Comparison of ENCODE assay signal across 9 mouse cellular contexts in the genomic region with DNA sequence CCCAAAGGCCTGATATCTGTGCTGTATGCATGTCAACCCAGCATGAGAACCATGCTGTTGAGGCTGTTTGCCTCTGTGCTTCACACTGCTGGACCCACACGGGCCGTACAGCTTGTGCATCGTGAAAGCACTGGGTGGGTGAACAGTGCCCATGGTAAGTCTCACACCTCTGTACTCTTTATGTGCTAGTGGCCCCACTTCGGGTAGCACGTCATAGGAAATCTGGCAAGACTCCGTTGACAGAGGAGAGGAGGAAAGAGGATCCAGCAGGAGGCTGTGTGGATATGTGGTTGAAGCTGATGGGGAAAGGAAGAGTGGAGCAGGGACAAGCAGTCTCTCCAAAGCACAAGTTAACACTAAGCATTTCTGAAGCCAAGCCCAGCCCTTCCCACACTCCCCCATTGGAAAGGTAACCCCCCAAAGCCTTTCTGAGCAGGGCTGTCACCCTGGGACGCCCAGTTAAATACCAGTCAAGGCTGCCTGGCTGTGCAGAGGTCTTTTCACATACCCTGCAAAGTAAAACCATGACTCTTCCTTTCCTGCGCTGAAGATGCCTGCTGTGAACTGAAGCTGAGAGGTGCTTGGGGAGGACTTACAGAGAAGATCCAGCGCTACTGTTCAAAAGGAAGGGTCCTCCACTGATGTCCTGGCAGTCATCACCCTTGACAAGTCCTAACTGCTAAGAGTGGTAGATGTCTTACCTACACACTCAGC. TPM values are rescaled to one million over a fixed set of nuclear protein-coding genes. Genes with fewer than 3 reads are reported as not detected.
DNase-seq lines count a peak whose midpoint lies in the region; ATAC-seq and TF ChIP-seq lines count a peak whose summit lies in the region.
"Had no signal": no experiment of that assay in that cellular context is flagged by ENCODE, and none has a peak within 500 bp of the region (broad histone marks: within the 10 kb centered on the region; RNA-seq: fewer than 3 reads in every experiment).

No protein-coding gene starts in this region.

- peak overlapping the region; percentile 73 for H3K9ac ChIP-seq in forebrain, embryonic 15.5 days (replicated peaks)
- peak overlapping the region; percentile 88 for H3K9ac ChIP-seq in liver, embryonic 16.5 days (ENCODE audit: low read depth, low read length)

- peaks cover 14% of the 10 kb centered on the region for H3K36me3 ChIP-seq in heart, embryonic 10.5 days
- H3K36me3 ChIP-seq in E14TG2a.4 (ENCODE audit: insufficient read depth, low read length) = peaks cover 38% of the 10 kb centered on the region
- H3K36me3 ChIP-seq in forebrain, embryonic 15.5 days = 0 out of 2 replicates have a peak, but pooled peaks cover 6% of the 10 kb centered on the region
- no peaks in the 10 kb centered on the region for H3K36me3 ChIP-seq in liver, embryonic 16.5 days (ENCODE audit: control insufficient read depth, insufficient read depth)

- no peak for DNase-seq in heart, embryonic 10.5 days (ENCODE audit: low spot score)
- no peak for DNase-seq in heart, postnatal 36 days
- DNase-seq in right cerebral cortex, adult 18-20 months = no peak
- DNase-seq in left cerebral cortex, postnatal 25 days (ENCODE audit: low spot score in 2 of 2) = no peak
- DNase-seq in urinary bladder, postnatal 25 days (ENCODE audit: low spot score) = no peak

- H3K4me3 ChIP-seq in heart, embryonic 10.5 days = peak overlapping the region; percentile 96
- H3K4me3 ChIP-seq in E14TG2a.4 (replicated peaks; ENCODE audit: low read length) = peak overlapping the region; percentile 98
- peak overlapping the region; percentile 97 for H3K4me3 ChIP-seq in forebrain, embryonic 15.5 days
- peak overlapping the region; percentile 88 for H3K4me3 ChIP-seq in liver, embryonic 16.5 days (ENCODE audit: low read depth, low read length)

- intact Hi-C loops in heart, postnatal 36 days (cut with DNase I) = no loop called here
- intact Hi-C loops in left cerebral cortex, postnatal 25 days (cut with DNase I) = loop anchor here (2.0 kb wide), 1 partner anchor 67 kb away; a partner anchor contains a TSS

- no peak for TF ChIP-seq CTCF in E14TG2a.4 (conservative IDR thresholded peaks at IDR 0.05; ENCODE audit: low read length)

- no peaks in the 10 kb centered on the region for H3K9me3 ChIP-seq in heart, embryonic 10.5 days
- no peaks in the 10 kb centered on the region for H3K9me3 ChIP-seq in E14TG2a.4 (ENCODE audit: low read length)
- H3K9me3 ChIP-seq in forebrain, embryonic 15.5 days = no peaks in the 10 kb centered on the region
- H3K9me3 ChIP-seq in liver, embryonic 16.5 days (replicated peaks; ENCODE audit: control insufficient read depth, low read length) = no peaks in the 10 kb centered on the region

- peaks cover 47% of the 10 kb centered on the region for H3K4me1 ChIP-seq in heart, embryonic 10.5 days
- H3K4me1 ChIP-seq in E14TG2a.4 (replicated peaks; ENCODE audit: low read depth, low read length) = peaks cover 48% of the 10 kb centered on the region
- H3K4me1 ChIP-seq in forebrain, embryonic 15.5 days = peaks cover 28% of the 10 kb centered on the region
- H3K4me1 ChIP-seq in liver, embryonic 16.5 days (ENCODE audit: control insufficient read depth, low read depth, low read length) = peaks cover 45% of the 10 kb centered on the region

- H3K27ac ChIP-seq in heart, embryonic 10.5 days = peak overlapping the region; percentile 92; the same call in 1 of the 2 replicates
- no peak overlapping the region for H3K27ac ChIP-seq in forebrain, embryonic 15.5 days (replicated peaks)
- no peak overlapping the region for H3K27ac ChIP-seq in liver, embryonic 16.5 days (ENCODE audit: low read length)

- no peak for ATAC-seq in forebrain, embryonic 15.5 days (replicated peaks)
- no peak for ATAC-seq in liver, embryonic 16.5 days (ENCODE audit: low read depth)

- peak overlapping the region; percentile 76 for H3K4me2 ChIP-seq in forebrain, embryonic 15.5 days (replicated peaks)
- peak overlapping the region; percentile 96 for H3K4me2 ChIP-seq in liver, embryonic 16.5 days (ENCODE audit: low read depth, low read length)

- no peaks in the 10 kb centered on the region for H3K27me3 ChIP-seq in heart, embryonic 10.5 days (ENCODE audit: insufficient read depth, poor library complexity, severe bottlenecking)
- H3K27me3 ChIP-seq in E14TG2a.4 (ENCODE audit: insufficient read depth, low read length) = no peaks in the 10 kb centered on the region
- H3K27me3 ChIP-seq in forebrain, embryonic 15.5 days = no peaks in the 10 kb centered on the region
- no peaks in the 10 kb centered on the region for H3K27me3 ChIP-seq in liver, embryonic 16.5 days (ENCODE audit: control insufficient read depth, insufficient read depth, low read depth, low read length)

- WGBS in heart, embryonic 10.5 days = 75% methylated on average over 9 of the region's 9 CpGs
- WGBS in forebrain, embryonic 15.5 days = 85% methylated on average over 9 of the region's 9 CpGs
- 82% methylated on average over 9 of the region's 9 CpGs for WGBS in liver, embryonic 16.5 days (ENCODE audit: insufficient replicate concordance)

RNA-seq across cellular contexts. Expression of a gene that starts 1.3 kb away (rescaled TPM):
- 22.2 and 24.4 TPM in 2 replicates for polyA plus RNA-seq in heart, embryonic 10.5 days (2016; fragmentation: Nextera tagmentation; extraction: Ambion mirVana)
- 10 to 100 TPM; 18.4 to 21.2 TPM for total RNA-seq in heart, postnatal 36 days (2021)
- polyA plus RNA-seq in forebrain, embryonic 15.5 days (2015; fragmentation: Nextera tagmentation; extraction: Ambion mirVana) = 50.8 and 52.6 TPM in 2 replicates
- polyA plus RNA-seq in liver, embryonic 16.5 days (2015; fragmentation: Nextera tagmentation; extraction: Ambion mirVana) = 6.2 and 7.0 TPM in 2 replicates
- 10 to 100 TPM; 46.7 to 50.9 TPM for total RNA-seq in left cerebral cortex, postnatal 25 days (2021)

RNA-seq across cellular contexts. Expression of a gene that starts 26.5 kb away (rescaled TPM):
- polyA plus RNA-seq in heart, embryonic 10.5 days (2016; fragmentation: Nextera tagmentation; extraction: Ambion mirVana) = 71.8 and 90.0 TPM in 2 replicates
- 10 to 100 TPM; 45.6 to 48.2 TPM for total RNA-seq in heart, postnatal 36 days (2021)
- polyA plus RNA-seq in forebrain, embryonic 15.5 days (2015; fragmentation: Nextera tagmentation; extraction: Ambion mirVana) = 51.7 and 53.4 TPM in 2 replicates
- polyA plus RNA-seq in liver, embryonic 16.5 days (2015; fragmentation: Nextera tagmentation; extraction: Ambion mirVana) = 147 and 154 TPM in 2 replicates
- 100 to 1,000 TPM; 116 to 118 TPM for total RNA-seq in left cerebral cortex, postnatal 25 days (2021)

RNA-seq across cellular contexts. Expression of a gene that starts 26.6 kb away (rescaled TPM):
- 0.15 and 0.85 TPM in 2 replicates for polyA plus RNA-seq in heart, embryonic 10.5 days (2016; fragmentation: Nextera tagmentation; extraction: Ambion mirVana)
- total RNA-seq in heart, postnatal 36 days (2021) = under 1 TPM in 1 of 2 experiments, not detected in 1; 0.19 TPM
- not detected in 2 replicates for polyA plus RNA-seq in forebrain, embryonic 15.5 days (2015; fragmentation: Nextera tagmentation; extraction: Ambion mirVana)
- 6.8 and 7.8 TPM in 2 replicates for polyA plus RNA-seq in liver, embryonic 16.5 days (2015; fragmentation: Nextera tagmentation; extraction: Ambion mirVana)
- total RNA-seq in left cerebral cortex, postnatal 25 days (2021) = not detected
- total RNA-seq: monocyte, adult 5-6 weeks had no signal

RNA-seq across cellular contexts. Expression of a gene that starts 34.2 kb away (rescaled TPM):
- polyA plus RNA-seq in heart, embryonic 10.5 days (2016; fragmentation: Nextera tagmentation; extraction: Ambion mirVana) = 0.20 and 0.55 TPM in 2 replicates
- total RNA-seq in heart, postnatal 36 days (2021) = under 1 TPM; 0.19 to 0.33 TPM
- polyA plus RNA-seq in forebrain, embryonic 15.5 days (2015; fragmentation: Nextera tagmentation; extraction: Ambion mirVana) = 0.09 TPM in 1 of 2 replicates, not detected in the other
- polyA plus RNA-seq in liver, embryonic 16.5 days (2015; fragmentation: Nextera tagmentation; extraction: Ambion mirVana) = 0.13 and 0.16 TPM in 2 replicates
- total RNA-seq in left cerebral cortex, postnatal 25 days (2021) = under 1 TPM in 1 of 2 experiments, not detected in 1; 0.23 TPM
- total RNA-seq: monocyte, adult 5-6 weeks had no signal

RNA-seq across cellular contexts. Expression of a gene that starts 37.5 kb away (rescaled TPM):
- 0.96 and 3.8 TPM in 2 replicates for polyA plus RNA-seq in heart, embryonic 10.5 days (2016; fragmentation: Nextera tagmentation; extraction: Ambion mirVana)
- under 1 TPM; 0.41 to 0.64 TPM for total RNA-seq in heart, postnatal 36 days (2021)
- polyA plus RNA-seq in forebrain, embryonic 15.5 days (2015; fragmentation: Nextera tagmentation; extraction: Ambion mirVana) = 0.55 and 0.60 TPM in 2 replicates
- polyA plus RNA-seq in liver, embryonic 16.5 days (2015; fragmentation: Nextera tagmentation; extraction: Ambion mirVana) = 0.30 and 0.42 TPM in 2 replicates
- total RNA-seq in left cerebral cortex, postnatal 25 days (2021) = 1 to 10 TPM; 1.3 to 2.5 TPM
